Mouse (Mus musculus): ENCODE data around the gene Gm20498. TPM values are rescaled to one million over a fixed set of nuclear protein-coding genes. Genes with fewer than 3 reads are reported as not detected.
"Not testable (repeated sequence)": the region's sequence is repeated elsewhere in the genome, so short reads cannot be mapped to it uniquely, and the experiment has no call there.

Gene Gm20498
- total and polyA plus RNA-seq, 3 experiments = 41.5 to 46.2 TPM; not detected in 1

DNA sequence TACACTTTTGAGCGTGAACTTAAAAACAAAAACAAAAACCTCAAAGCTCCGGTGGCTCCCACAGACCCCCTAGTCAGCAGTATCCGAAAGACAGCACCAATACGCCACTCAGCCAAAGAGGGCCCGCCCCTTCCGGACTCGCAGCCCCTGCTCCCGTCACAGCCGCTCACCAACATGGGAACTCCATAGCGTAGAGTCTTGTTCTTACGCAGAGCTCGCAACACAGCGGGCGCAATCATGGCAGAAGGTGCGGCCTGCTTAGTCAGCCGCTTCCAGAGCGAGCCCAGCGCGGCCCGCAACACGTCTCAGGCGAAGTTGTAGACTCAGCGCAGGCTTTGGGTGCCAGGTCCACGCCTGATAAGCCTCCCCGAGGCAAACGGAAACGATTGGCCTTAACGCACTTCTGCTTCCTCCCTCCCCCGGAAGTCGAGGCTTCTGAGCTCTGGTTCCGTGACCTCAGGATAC lies 47.9 kb downstream of the Gm20498 start, which contains the start of gene Cox16 (continued):
- TF ChIP-seq CHD2 (IDR thresholded peaks at IDR 0.05; ENCODE audit: low read length) (no peak), RAD21 (IDR thresholded peaks at IDR 0.05; ENCODE audit: low read depth, low read length) (no peak), NELFE (IDR thresholded peaks at IDR 0.05; ENCODE audit: low read depth, low read length) (peak; percentile 90), MYC (IDR thresholded peaks at IDR 0.05; ENCODE audit: low read depth, low read length) (peak; percentile 86), GATA1 (IDR thresholded peaks at IDR 0.05; ENCODE audit: low read depth, low read length) (peak; percentile 71), HCFC1 (IDR thresholded peaks at IDR 0.05; ENCODE audit: low read depth, low read length) (peak; percentile 85), MEF2A (IDR thresholded peaks at IDR 0.05; ENCODE audit: extremely low read depth, insufficient replicate concordance, low read depth, low read length, poor library complexity, severe bottlenecking) (no peak), MAX (IDR thresholded peaks at IDR 0.05; ENCODE audit: low read length) (peak; percentile 79), MAFK (IDR thresholded peaks at IDR 0.05; ENCODE audit: borderline replicate concordance, low read depth, low read length) (peak; percentile 68), USF1 (IDR thresholded peaks at IDR 0.05; ENCODE audit: low read depth, low read length) (no peak), USF2 (IDR thresholded peaks at IDR 0.05; ENCODE audit: borderline replicate concordance in 1 of 2, insufficient read depth in 1 of 2, low read depth in 1 of 2, low read length in 2 of 2) (no peak)

GRCm38 (mm10) chr12:81484212-81484611 lies 48.5 kb downstream of the Gm20498 start:
- no peak for DNase-seq (ENCODE audit: low read depth, low spot score)
- no peaks in the 10 kb centered on the region for H3K27me3 ChIP-seq (ENCODE audit: control insufficient read depth in 1 of 2, insufficient read depth in 2 of 2, low read length in 2 of 2)
- TF ChIP-seq CTCF (IDR thresholded peaks at IDR 0.05 in 2 of 3, conservative IDR thresholded peaks at IDR 0.05 in 1 of 3; ENCODE audit: control insufficient read depth in 1 of 3, insufficient read depth in 1 of 3, low read depth in 2 of 3, low read length in 3 of 3, poor library complexity in 1 of 3, severe bottlenecking in 1 of 3) = no peak
- peak; percentile 16; the same call in 1 of the 2 replicates for TF ChIP-seq MYC (IDR thresholded peaks at IDR 0.05; ENCODE audit: low read depth, low read length)
- TF ChIP-seq MXI1 (IDR thresholded peaks at IDR 0.05; ENCODE audit: low read depth, low read length) = peak; percentile 84
- TF ChIP-seq BHLHE40 (IDR thresholded peaks at IDR 0.05; ENCODE audit: borderline replicate concordance, low read depth, low read length) = peak; percentile 24; the same call in 1 of the 2 replicates
- peak overlapping the region; percentile 99 for H3K27ac ChIP-seq (ENCODE audit: control insufficient read depth, low read depth, low read length)
- H3K36me3 ChIP-seq (ENCODE audit: control insufficient read depth in 1 of 2, insufficient read depth in 2 of 2, low read length in 2 of 2) = peaks cover 0 to 10% of the 10 kb centered on the region in 2 experiments; a peak in 2 of 4 replicates
- H3K4me3 ChIP-seq (ENCODE audit: control insufficient read depth in 1 of 2, insufficient read depth in 1 of 2, low read depth in 2 of 2, low read length in 2 of 2) = peak overlapping the region; percentile 79 to 87
- peaks cover 0 to 3% of the 10 kb centered on the region in 2 experiments; a peak in 2 of 4 replicates for H3K4me1 ChIP-seq (ENCODE audit: control insufficient read depth in 1 of 2, insufficient read depth in 2 of 2, low read length in 2 of 2)
- no peaks in the 10 kb centered on the region for H3K9me3 ChIP-seq (replicated peaks; ENCODE audit: insufficient read depth, low read length)
- H3K9ac ChIP-seq (ENCODE audit: control insufficient read depth, low read depth, low read length, poor library complexity, severe bottlenecking) = peak overlapping the region; percentile 98
- H3K79me2 ChIP-seq (ENCODE audit: control insufficient read depth, insufficient read depth, low read length, poor library complexity) = peaks cover 12% of the 10 kb centered on the region

DNA sequence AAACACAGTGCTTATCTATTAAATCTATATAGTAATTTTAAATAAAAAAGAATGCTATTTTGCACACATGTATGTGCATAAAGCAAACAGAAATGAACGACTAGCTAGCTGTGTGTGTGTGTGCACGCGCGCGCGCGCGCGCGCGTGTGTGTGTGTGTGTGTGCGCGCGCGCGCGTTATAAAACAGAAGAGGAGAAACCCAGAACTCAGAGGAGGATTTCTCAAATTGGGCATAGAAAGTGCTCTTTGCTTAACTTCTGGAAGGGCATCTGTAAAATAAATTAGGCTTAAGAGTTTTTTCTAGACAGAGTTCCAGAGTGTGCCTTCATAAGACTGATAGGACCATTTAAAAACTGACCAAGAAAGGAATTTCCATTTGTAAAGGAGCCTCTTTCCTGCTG lies 49.0 kb downstream of the Gm20498 start:
- TF ChIP-seq NRF1 (IDR thresholded peaks at IDR 0.05; ENCODE audit: insufficient read depth, low read depth, low read length, poor library complexity, severe bottlenecking) (peak; percentile 44; the same call in 1 of the 2 replicates), MAFK (IDR thresholded peaks at IDR 0.05; ENCODE audit: borderline replicate concordance, low read depth, low read length) (no peak)
- Histone ChIP-seq H3K79me2 (ENCODE audit: control insufficient read depth, insufficient read depth, low read length, poor library complexity) (peaks cover 12% of the 10 kb centered on the region), H3K9me3 (replicated peaks; ENCODE audit: insufficient read depth, low read length) (no peaks in the 10 kb centered on the region), H3K36me3 (ENCODE audit: control insufficient read depth in 1 of 2, insufficient read depth in 2 of 2, low read length in 2 of 2) (peaks cover 0 to 10% of the 10 kb centered on the region in 2 experiments; a peak in 2 of 4 replicates), H3K9ac (ENCODE audit: control insufficient read depth, low read depth, low read length, poor library complexity, severe bottlenecking) (peak overlapping the region; percentile 98), H3K27ac (ENCODE audit: control insufficient read depth, low read depth, low read length) (no peak overlapping the region; the same call in 1 of the 2 replicates), H3K4me3 (ENCODE audit: control insufficient read depth in 1 of 2, insufficient read depth in 1 of 2, low read depth in 2 of 2, low read length in 2 of 2) (peak overlapping the region; percentile 56 to 79), H3K4me1 (ENCODE audit: control insufficient read depth in 1 of 2, insufficient read depth in 2 of 2, low read length in 2 of 2) (peaks cover 0 to 3% of the 10 kb centered on the region in 2 experiments; a peak in 2 of 4 replicates), H3K27me3 (ENCODE audit: control insufficient read depth in 1 of 2, insufficient read depth in 2 of 2, low read length in 2 of 2) (no peaks in the 10 kb centered on the region)
- DNase-seq (ENCODE audit: low read depth, low spot score) = peak; percentile 66

- H3K4me3 ChIP-seq (ENCODE audit: control insufficient read depth in 1 of 2, insufficient read depth in 1 of 2, low read depth in 2 of 2, low read length in 2 of 2); H3K36me3 ChIP-seq (ENCODE audit: control insufficient read depth in 1 of 2, insufficient read depth in 2 of 2, low read length in 2 of 2); H3K27ac ChIP-seq (ENCODE audit: control insufficient read depth, low read depth, low read length); H3K27me3 ChIP-seq (ENCODE audit: control insufficient read depth in 1 of 2, insufficient read depth in 2 of 2, low read length in 2 of 2); H3K79me2 ChIP-seq (ENCODE audit: control insufficient read depth, insufficient read depth, low read length, poor library complexity); H3K9me3 ChIP-seq (replicated peaks; ENCODE audit: insufficient read depth, low read length); H3K4me1 ChIP-seq (ENCODE audit: control insufficient read depth in 1 of 2, insufficient read depth in 2 of 2, low read length in 2 of 2); H3K9ac ChIP-seq (ENCODE audit: control insufficient read depth, low read depth, low read length, poor library complexity, severe bottlenecking); DNase-seq (ENCODE audit: low read depth, low spot score): not testable (repeated sequence)
Observed at GRCm38 (mm10) chr12:81459051-81459450, 73.7 kb downstream of the Gm20498 start.
